Mouse (Mus musculus) embryonic fibroblast, embryonic 13.5 days (primary cell): ENCODE measurements around the gene Zdhhc19. TPM values are rescaled to one million over a fixed set of nuclear protein-coding genes. Genes with fewer than 3 reads are reported as not detected.

Source experiments
- H3K27ac ChIP-seq: 2 replicates; pipeline ENCODE4 v1.5.1; 2012; ENCODE audit warnings: low read length, control low read depth, inconsistent platforms; ENCODE audit not compliant: insufficient read depth
- H3K4me1 ChIP-seq: 2 replicates; pipeline ENCODE4 v1.6.1; 2011; ENCODE audit warnings: low read length; ENCODE audit not compliant: control insufficient read depth, insufficient read depth
- H3K4me3 ChIP-seq: 2 replicates; pipeline ENCODE4 v1.5.1; 2011; ENCODE audit warnings: mild to moderate bottlenecking, control low read depth, low read length; ENCODE audit not compliant: insufficient read depth
- CTCF ChIP-seq: IDR thresholded peaks from 2 replicates; pipeline ENCODE4 v1.5.1; 2011; ENCODE audit warnings: mild to moderate bottlenecking, control low read depth, low read length, moderate library complexity, borderline replicate concordance; ENCODE audit not compliant: insufficient read depth
- POLR2A ChIP-seq: IDR thresholded peaks from 2 replicates; pipeline ENCODE4 v1.6.1; 2011; ENCODE audit warnings: low read depth, mild to moderate bottlenecking, control low read depth, low read length, moderate library complexity
- polyA plus RNA-seq: library from polyadenylated mRNA; stranded (reverse); fragments of >200 nt; gene quantifications from 2 replicates; pipeline ENCODE4 v1.2.4, GENCODE M21; 2011; ENCODE audit warnings: low read depth; ENCODE audit not compliant: missing spikeins, insufficient read length

Gene Zdhhc19
- polyA plus RNA-seq, 1 experiment = not detected

- Histone ChIP-seq H3K4me1 (no peaks in the 10 kb centered on the region; the same call in 1 of the 2 replicates), H3K27ac (no peak overlapping the region), H3K4me3 (no peak overlapping the region)
- TF ChIP-seq CTCF (no peak), POLR2A (no peak)
Observed at GRCm38 (mm10) chr16:32461713-32462112, 34.4 kb upstream of the Zdhhc19 start.

GRCm38 (mm10) chr16:32462950-32463349 lies 33.1 kb upstream of the Zdhhc19 start:
- no peak overlapping the region for H3K27ac ChIP-seq
- no peak overlapping the region for H3K4me3 ChIP-seq
- H3K4me1 ChIP-seq = no peaks in the 10 kb centered on the region; the same call in 1 of the 2 replicates
- no peak for TF ChIP-seq CTCF
- TF ChIP-seq POLR2A = no peak

GRCm38 (mm10) chr16:32463426-32463825 lies 32.6 kb upstream of the Zdhhc19 start:
- no peak overlapping the region for H3K4me3 ChIP-seq
- TF ChIP-seq CTCF = no peak
- no peak for TF ChIP-seq POLR2A
- H3K27ac ChIP-seq = no peak overlapping the region

GRCm38 (mm10) chr16:32464908-32465307 lies 31.2 kb upstream of the Zdhhc19 start:
- no peak for TF ChIP-seq POLR2A
- no peak for TF ChIP-seq CTCF
- Histone ChIP-seq H3K4me1 (no peaks in the 10 kb centered on the region), H3K4me3 (no peak overlapping the region)

More at GRCm38 (mm10) chr16:32463426-32463825, 32.6 kb upstream of the Zdhhc19 start:
- no peaks in the 10 kb centered on the region for H3K4me1 ChIP-seq

GRCm38 (mm10) chr16:32468488-32468887 lies 27.6 kb upstream of the Zdhhc19 start:
- Histone ChIP-seq H3K4me3 (no peak overlapping the region), H3K4me1 (no peaks in the 10 kb centered on the region), H3K27ac (no peak overlapping the region)
- TF ChIP-seq POLR2A = no peak
- TF ChIP-seq CTCF = no peak

More at GRCm38 (mm10) chr16:32464908-32465307, 31.2 kb upstream of the Zdhhc19 start:
- no peak overlapping the region for H3K27ac ChIP-seq

- H3K4me3 ChIP-seq = no peak overlapping the region
- H3K27ac ChIP-seq = no peak overlapping the region
- no peaks in the 10 kb centered on the region for H3K4me1 ChIP-seq
- no peak for TF ChIP-seq POLR2A
- TF ChIP-seq CTCF = no peak
Observed at GRCm38 (mm10) chr16:32469404-32470105, 26.5 kb upstream of the Zdhhc19 start.

- Histone ChIP-seq H3K4me1 (no peaks in the 10 kb centered on the region), H3K27ac (no peak overlapping the region), H3K4me3 (no peak overlapping the region)
- TF ChIP-seq CTCF = no peak
- no peak for TF ChIP-seq POLR2A
Observed at GRCm38 (mm10) chr16:32472276-32473015, 23.6 kb upstream of the Zdhhc19 start.

GRCm38 (mm10) chr16:32477315-32477714 lies 18.8 kb upstream of the Zdhhc19 start:
- H3K27ac ChIP-seq = no peak overlapping the region
- TF ChIP-seq POLR2A (no peak), CTCF (no peak)
- H3K4me1 ChIP-seq = no peaks in the 10 kb centered on the region
- H3K4me3 ChIP-seq = no peak overlapping the region

- no peak for TF ChIP-seq CTCF
- no peak for TF ChIP-seq POLR2A
- no peaks in the 10 kb centered on the region for H3K4me1 ChIP-seq
- no peak overlapping the region for H3K27ac ChIP-seq
- no peak overlapping the region for H3K4me3 ChIP-seq
Observed at GRCm38 (mm10) chr16:32479415-32479814, 16.6 kb upstream of the Zdhhc19 start.

GRCm38 (mm10) chr16:32484431-32484871 lies 11.6 kb upstream of the Zdhhc19 start:
- Histone ChIP-seq H3K4me3 (no peak overlapping the region), H3K4me1 (no peaks in the 10 kb centered on the region), H3K27ac (no peak overlapping the region)
- no peak for TF ChIP-seq CTCF
- TF ChIP-seq POLR2A = no peak
